Mouse (Mus musculus): ENCODE measurements at regions not wholly inside any gene's neighbourhood (a gene's known extent, or its start where the extent isn't known, plus 50 kb on each side); places are given as distances from the start of the nearest gene placed in this dataset.

GRCm38 (mm10) chr16:20803278-20803930 is 69.1 kb upstream of the Thpo start:
- DNase-seq (ENCODE audit: low spot score in 2 of 2), result no peak

- no peak for DNase-seq (ENCODE audit: low spot score in 2 of 2)
Measured at GRCm38 (mm10) chr16:20802724-20803123, 68.4 kb upstream of the Thpo start.

- DNase-seq (ENCODE audit: low spot score in 2 of 2), result no peak
Measured at GRCm38 (mm10) chr16:20800038-20800437, 65.7 kb upstream of the Thpo start.

GRCm38 (mm10) chr16:20798115-20798514 is 63.8 kb upstream of the Thpo start:
- no peak for DNase-seq (ENCODE audit: low spot score in 2 of 2)

GRCm38 (mm10) chr16:20794721-20795120 is 60.4 kb upstream of the Thpo start:
- DNase-seq (ENCODE audit: low spot score in 2 of 2), result no peak

Data from layer of hippocampus, adult 8-10 months (tissue).